Mouse (Mus musculus) hindbrain, embryonic 11.5 days (tissue): ENCODE measurements around the gene Tjp3. TPM values are rescaled to one million over a fixed set of nuclear protein-coding genes. Genes with fewer than 3 reads are reported as not detected.

Experiments
- ATAC-seq: fragments of 200-750 bp; cut with Nextera tagmentation; 2 replicates; pipeline ENCODE4 v1.8.0; 2017; ENCODE audit warnings: mild to moderate bottlenecking, moderate TSS enrichment, moderate library complexity; ENCODE audit not compliant: low FRiP score
- DNase-seq: peaks from one replicate; pipeline ENCODE4 v3.0.0-alpha.2; 2015; ENCODE audit warnings: low spot score
- H3K27ac ChIP-seq: fragments of 300-500 bp; sonication (generic); 2 replicates; pipeline ENCODE4 v1.5.1; 2014; ENCODE audit warnings: mild to moderate bottlenecking, low read depth, low read length
- H3K27me3 ChIP-seq: fragments of 300-500 bp; sonication (generic); 2 replicates; pipeline ENCODE4 v1.6.1; 2014; ENCODE audit warnings: mild to moderate bottlenecking, low read length, moderate library complexity, mixed read lengths; ENCODE audit not compliant: control insufficient read depth, insufficient read depth
- H3K36me3 ChIP-seq: fragments of 300-500 bp; sonication (generic); 2 replicates; pipeline ENCODE4 v1.6.1; 2014; ENCODE audit warnings: mild to moderate bottlenecking, low read length, moderate library complexity, mixed read lengths; ENCODE audit not compliant: control insufficient read depth, insufficient read depth
- H3K4me1 ChIP-seq: fragments of 300-500 bp; sonication (generic); replicated peaks from 2 replicates; pipeline ENCODE4 v1.6.1; 2014; ENCODE audit warnings: low read length, mixed read lengths; ENCODE audit not compliant: control insufficient read depth, insufficient read depth
- H3K4me2 ChIP-seq: fragments of 300-500 bp; sonication (generic); replicated peaks from 2 replicates; pipeline ENCODE4 v1.6.1; 2014; ENCODE audit warnings: mild to moderate bottlenecking, low read depth, low read length
- H3K4me3 ChIP-seq: fragments of 300-500 bp; sonication (generic); 2 replicates; pipeline ENCODE4 v1.5.1; 2014; ENCODE audit warnings: low read depth, low read length
- H3K9ac ChIP-seq: fragments of 300-500 bp; sonication (generic); 2 replicates; pipeline ENCODE4 v1.6.1; 2014; ENCODE audit warnings: low read depth, low read length
- H3K9me3 ChIP-seq: fragments of 300-500 bp; sonication (generic); 2 replicates; pipeline ENCODE4 v1.6.1; 2016; ENCODE audit warnings: low read length; ENCODE audit not compliant: control insufficient read depth
- WGBS: fragments of 180-500 bp; shearing (Covaris S2); extraction: QIAGEN DNeasy Blood & Tissue Kit; methylation state at CpG from one replicate; pipeline ENCODE4 v1.1.7; 2014; 5-methylcytosine and 5-hydroxymethylcytosine counted together
- polyA plus RNA-seq: library from polyadenylated mRNA; unstranded; fragments of >200 nt; fragmentation: Nextera tagmentation; extraction: Ambion mirVana; gene quantifications from 2 replicates; pipeline ENCODE4 v1.2.1, GENCODE M21; 2014

Tjp3 gene
- polyA plus RNA-seq, 1 experiment from 2014 or later = 3.9 TPM

DNA sequence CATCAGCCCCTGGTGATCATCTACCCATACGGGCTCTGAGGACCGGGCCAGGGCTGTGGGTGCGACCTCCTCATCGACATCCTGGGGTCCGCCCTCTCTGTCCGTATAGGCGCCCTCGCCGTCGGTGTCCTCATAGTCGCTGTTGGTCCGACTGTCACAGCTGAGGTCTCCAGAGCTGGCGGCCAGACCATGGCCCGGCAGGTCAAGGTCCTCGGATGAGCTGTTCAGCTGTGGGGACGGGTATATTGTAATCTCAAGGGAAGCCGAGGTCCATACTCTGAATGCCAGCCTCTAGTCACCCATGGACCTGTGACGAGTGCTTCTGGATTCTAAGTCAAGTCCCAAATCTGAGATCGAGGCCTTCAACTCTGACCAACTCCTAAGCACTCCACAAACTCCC, 17.5 kb downstream of the Tjp3 start:
- no peak overlapping the region for H3K4me2 ChIP-seq
- no peak overlapping the region for H3K9ac ChIP-seq
- no peaks in the 10 kb centered on the region for H3K27me3 ChIP-seq
- DNase-seq = no peak
- no peak for ATAC-seq
- H3K4me1 ChIP-seq = peaks cover 2% of the 10 kb centered on the region; the same call in 1 of the 2 replicates
- peaks cover 2% of the 10 kb centered on the region; the same call in 1 of the 2 replicates for H3K36me3 ChIP-seq
- H3K4me3 ChIP-seq = no peak overlapping the region
- WGBS = 93% methylated on average over 19 of the region's 19 CpGs
- no peak overlapping the region for H3K27ac ChIP-seq
- H3K9me3 ChIP-seq = no peaks in the 10 kb centered on the region

GRCm38 (mm10) chr10:81272356-81272755, 19.0 kb downstream of the Tjp3 start:
- no peak for DNase-seq
- Histone ChIP-seq H3K4me2 (no peak overlapping the region), H3K9me3 (no peaks in the 10 kb centered on the region), H3K36me3 (peaks cover 2% of the 10 kb centered on the region; the same call in 1 of the 2 replicates), H3K4me3 (no peak overlapping the region), H3K9ac (no peak overlapping the region), H3K27ac (no peak overlapping the region), H3K4me1 (peaks cover 7% of the 10 kb centered on the region; the same call in 1 of the 2 replicates), H3K27me3 (no peaks in the 10 kb centered on the region)
- WGBS = 92% methylated on average over 21 of the region's 21 CpGs
- no peak for ATAC-seq

DNA sequence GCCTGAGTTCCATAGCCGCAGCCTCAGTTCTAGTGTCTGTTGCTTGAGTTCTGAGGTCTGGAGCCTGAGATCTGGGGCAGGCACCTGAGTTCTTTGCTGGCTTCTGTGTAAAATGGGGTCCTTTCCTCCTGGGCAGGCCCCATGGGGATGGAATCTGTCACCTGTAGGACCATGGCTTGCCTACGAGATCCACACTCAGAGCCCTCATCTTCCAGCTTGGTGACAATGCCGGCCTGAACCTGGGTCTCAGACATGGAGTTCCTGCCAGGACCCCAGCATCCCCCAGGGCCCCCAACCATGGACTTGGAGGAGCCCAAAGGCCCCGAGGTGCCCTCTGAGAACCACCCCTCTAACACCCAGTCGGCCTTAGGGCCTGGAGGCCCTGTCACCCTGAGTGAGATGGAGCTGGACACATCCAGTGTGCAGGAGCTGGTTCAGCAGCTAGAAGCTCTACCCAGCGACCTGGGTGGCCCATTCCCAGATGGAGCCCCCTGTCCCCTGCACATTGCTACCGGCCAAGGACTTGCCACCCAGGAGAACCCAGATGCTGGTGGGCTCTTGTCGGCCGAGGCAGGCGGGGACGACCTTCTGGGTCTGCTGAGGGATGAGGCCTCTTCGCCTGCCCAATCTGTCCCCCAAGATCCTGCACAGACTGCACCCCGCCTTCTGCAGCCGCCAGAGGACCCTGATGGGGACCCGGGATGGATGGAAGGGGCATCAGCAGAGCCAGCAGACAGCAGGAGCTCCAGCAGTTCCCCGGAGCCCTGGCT, 22.6 kb downstream of the Tjp3 start:
- DNase-seq (no peak), ATAC-seq (no peak)
- 83% methylated on average over 16 of the region's 16 CpGs for WGBS
- Histone ChIP-seq H3K4me1 (peaks cover 7% of the 10 kb centered on the region), H3K4me3 (peak overlapping the region; percentile 67), H3K27ac (no peak overlapping the region), H3K27me3 (no peaks in the 10 kb centered on the region), H3K9ac (peak overlapping the region; percentile 87), H3K4me2 (peak overlapping the region; percentile 81), H3K36me3 (peaks cover 6% of the 10 kb centered on the region; the same call in 1 of the 2 replicates), H3K9me3 (no peaks in the 10 kb centered on the region)

DNA sequence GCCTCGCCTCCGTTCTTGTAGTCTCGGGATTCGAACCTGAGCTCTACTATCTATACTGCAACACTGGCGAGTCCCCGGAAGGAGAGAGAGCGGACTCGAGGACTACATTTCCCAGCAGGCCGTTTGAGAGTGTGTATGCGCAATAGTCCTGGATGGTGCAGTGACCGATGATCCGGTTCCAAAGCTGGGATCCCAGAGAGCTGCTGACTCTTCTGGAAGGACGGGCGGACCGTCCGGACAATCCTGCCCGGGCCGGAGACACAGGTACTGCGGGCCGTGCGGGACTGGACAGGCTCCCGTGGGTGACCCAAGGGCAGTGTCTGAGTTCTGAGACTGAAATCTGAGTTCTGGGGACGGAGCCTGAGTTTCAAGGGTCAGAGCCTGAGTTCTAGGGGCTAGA, 23.3 kb downstream of the Tjp3 start:
- Histone ChIP-seq H3K9me3 (no peaks in the 10 kb centered on the region), H3K27ac (no peak overlapping the region), H3K4me3 (peak overlapping the region; percentile 67), H3K9ac (peak overlapping the region; percentile 87), H3K36me3 (peaks cover 6% of the 10 kb centered on the region; the same call in 1 of the 2 replicates), H3K27me3 (no peaks in the 10 kb centered on the region), H3K4me1 (peaks cover 7% of the 10 kb centered on the region), H3K4me2 (peak overlapping the region; percentile 81)
- DNase-seq (peak; percentile 89), ATAC-seq (peak; percentile 28; the same call in 1 of the 2 replicates)
- WGBS = 6% methylated on average over 23 of the region's 23 CpGs

DNA sequence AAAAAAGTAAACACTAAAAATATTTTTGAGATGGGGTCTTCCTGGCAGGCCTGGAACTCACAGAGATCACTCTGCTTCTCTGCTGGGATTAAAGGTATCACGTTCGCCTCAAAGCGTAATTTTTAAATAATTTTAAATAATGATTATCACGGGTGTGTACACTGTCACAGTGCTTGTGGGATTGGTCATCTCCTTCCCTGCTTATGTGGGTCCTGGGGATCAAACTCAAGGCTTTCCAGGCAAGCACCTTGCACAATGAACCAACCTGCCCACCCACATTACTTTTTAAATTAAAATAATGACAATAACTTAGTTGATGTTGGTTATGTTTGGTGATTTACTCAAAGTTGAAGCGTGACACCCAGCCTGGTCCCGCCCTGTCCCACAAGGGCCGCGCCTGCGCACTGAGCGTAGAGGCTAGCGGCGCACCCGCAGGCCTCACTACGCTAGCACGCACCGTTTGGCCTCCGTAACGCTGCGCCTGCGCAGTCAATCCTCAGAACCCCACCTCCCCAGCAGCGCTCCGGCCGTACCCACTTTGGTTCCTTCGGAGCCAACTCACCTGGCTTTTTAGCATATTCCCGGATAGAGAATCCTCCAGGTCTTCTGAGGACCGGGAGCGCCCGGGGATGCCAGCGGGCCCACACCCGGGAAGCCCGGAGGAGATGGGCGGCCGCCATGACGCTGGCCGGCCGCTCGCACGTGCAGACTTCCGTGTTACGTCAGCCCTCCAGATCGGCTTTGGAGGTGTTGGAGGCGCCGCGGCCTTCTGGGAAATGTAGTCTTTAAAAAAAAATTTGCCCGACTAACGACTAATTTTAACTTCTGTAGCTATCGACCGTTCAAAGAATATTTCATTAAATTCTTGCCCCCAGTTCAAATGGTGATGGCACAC, 24.9 kb downstream of the Tjp3 start, which contains the start of the genes Mrpl54 and Apba3:
TSS of gene Mrpl54 (minus strand) at position 724 of the 895 bp plus-strand sequence.
TSS of gene Apba3 (plus strand) at position 750 of the 895 bp plus-strand sequence.
- Histone ChIP-seq H3K4me1 (peaks cover 7% of the 10 kb centered on the region), H3K9ac (peak within 1 kb of the TSS; percentile 77), H3K36me3 (peaks cover 4% of the 10 kb centered on the region; the same call in 1 of the 2 replicates), H3K27ac (peak within 1 kb of the TSS; percentile 59; the same call in 1 of the 2 replicates), H3K9me3 (no peaks in the 10 kb centered on the region), H3K4me3 (peak within 1 kb of the TSS; percentile 67), H3K4me2 (peak within 1 kb of the TSS; percentile 57), H3K27me3 (no peaks in the 10 kb centered on the region)
- DNase-seq (peak; percentile 99), ATAC-seq (peak; percentile 91)
- under 1% methylated on average over 48 of the region's 48 CpGs for WGBS

DNA sequence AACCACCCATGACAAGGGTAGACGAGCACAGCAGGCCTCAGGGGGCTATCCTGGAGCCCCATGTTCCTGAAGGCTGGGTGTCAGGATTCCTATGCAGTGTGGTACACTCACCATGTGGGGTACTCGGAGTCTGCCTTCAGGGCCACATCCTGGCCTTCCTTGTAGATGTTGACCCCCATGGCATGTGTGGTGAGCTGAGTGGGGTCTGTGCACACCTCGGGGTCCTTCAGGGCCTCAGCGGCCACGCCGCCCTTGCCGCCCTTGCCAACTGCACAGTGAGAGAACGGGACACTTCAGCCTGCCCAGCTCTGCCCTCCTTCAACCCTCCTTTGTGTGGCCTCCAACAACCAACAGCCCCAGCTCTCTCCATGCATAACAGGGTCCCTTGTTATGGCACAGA, 25.8 kb downstream of the Tjp3 start:
- DNase-seq = no peak
- peaks cover 7% of the 10 kb centered on the region for H3K4me1 ChIP-seq
- 0 out of 2 replicates have a peak, but pooled peaks cover 4% of the 10 kb centered on the region for H3K36me3 ChIP-seq
- H3K9ac ChIP-seq = peak overlapping the region; percentile 24; the same call in 1 of the 2 replicates
- H3K27ac ChIP-seq = no peak overlapping the region
- no peak for ATAC-seq
- no peaks in the 10 kb centered on the region for H3K9me3 ChIP-seq
- 96% methylated on average over 8 of the region's 8 CpGs for WGBS
- H3K4me2 ChIP-seq = peak overlapping the region; percentile 57
- H3K27me3 ChIP-seq = no peaks in the 10 kb centered on the region
- no peak overlapping the region for H3K4me3 ChIP-seq

DNA sequence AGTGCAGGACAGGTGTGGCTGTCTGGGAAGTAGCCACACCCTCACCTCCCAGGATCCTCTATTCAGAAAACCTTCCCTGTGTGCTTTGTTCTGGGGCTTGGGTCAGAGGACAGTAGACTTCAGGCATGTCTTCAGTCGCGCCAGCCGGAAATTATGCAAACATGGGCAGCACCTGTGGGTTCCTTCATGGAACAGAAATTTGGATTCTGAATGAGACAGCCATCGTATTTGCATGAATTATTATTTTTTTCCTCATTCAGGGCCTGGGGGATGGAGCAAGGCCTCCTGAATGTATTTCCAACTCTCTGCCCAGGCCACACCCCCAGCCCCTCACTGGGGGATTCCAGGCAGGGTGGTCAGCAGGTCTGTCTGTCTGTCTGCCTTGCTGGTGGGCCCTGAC, 30.4 kb downstream of the Tjp3 start:
- Histone ChIP-seq H3K4me2 (no peak overlapping the region), H3K36me3 (0 out of 2 replicates have a peak, but pooled peaks cover 4% of the 10 kb centered on the region), H3K9ac (no peak overlapping the region), H3K9me3 (no peaks in the 10 kb centered on the region), H3K27ac (no peak overlapping the region), H3K27me3 (peaks cover 31% of the 10 kb centered on the region), H3K4me3 (no peak overlapping the region), H3K4me1 (no peaks in the 10 kb centered on the region; the same call in none of the 2 replicates)
- ATAC-seq (no peak), DNase-seq (no peak)
- WGBS = 96% methylated on average over 4 of the region's 4 CpGs

GRCm38 (mm10) chr10:81259225-81259884, 32.0 kb downstream of the Tjp3 start:
- DNase-seq (no peak), ATAC-seq (peak; percentile 16; the same call in 1 of the 2 replicates)
- Histone ChIP-seq H3K36me3 (no peaks in the 10 kb centered on the region), H3K27ac (no peak overlapping the region), H3K27me3 (peaks cover 35% of the 10 kb centered on the region), H3K9ac (no peak overlapping the region), H3K4me2 (no peak overlapping the region), H3K4me3 (no peak overlapping the region), H3K4me1 (no peaks in the 10 kb centered on the region; the same call in 1 of the 2 replicates), H3K9me3 (no peaks in the 10 kb centered on the region)
- 36% methylated on average over 21 of the region's 21 CpGs for WGBS
